In the genomic region with DNA sequence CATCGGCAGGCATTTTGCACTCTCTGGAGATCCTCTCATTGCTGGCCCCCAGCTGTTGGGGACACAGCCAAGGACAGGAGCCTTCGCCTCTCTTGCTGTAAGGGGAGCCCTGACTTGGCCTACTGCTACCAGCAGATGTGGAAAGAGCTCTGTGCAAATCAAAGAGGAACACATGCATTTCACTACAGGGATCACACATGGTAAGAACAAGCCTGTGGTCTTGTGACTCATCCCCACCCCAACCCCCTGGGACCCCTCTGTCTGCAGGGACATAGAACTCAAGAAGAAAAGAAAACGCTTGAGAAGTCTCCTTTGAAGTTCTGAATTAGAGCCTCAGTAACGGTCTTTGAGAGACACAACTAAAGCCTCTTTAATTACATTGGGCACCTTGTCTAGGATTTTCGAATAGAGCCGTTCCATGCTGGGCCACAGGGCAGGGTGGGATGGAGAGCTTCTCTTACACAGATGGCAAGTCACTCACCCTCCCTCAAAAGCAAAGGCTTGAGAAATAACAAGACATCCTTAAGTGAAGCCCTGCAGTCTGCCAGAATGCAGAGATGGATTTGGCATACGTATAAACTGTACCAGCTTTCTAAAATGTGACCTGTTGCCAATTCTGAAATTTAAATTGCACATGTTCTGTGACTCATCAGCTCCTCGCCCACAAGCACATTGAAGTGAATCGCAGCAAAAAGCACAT, we compare ENCODE assay signal across 15 mouse cellular contexts.
DNase-seq lines count a peak whose midpoint lies in the region; ATAC-seq and TF ChIP-seq lines count a peak whose summit lies in the region.
"Had no signal": no experiment of that assay in that cellular context is flagged by ENCODE, and none has a peak within 500 bp of the region (broad histone marks: within the 10 kb centered on the region; RNA-seq: fewer than 3 reads in every experiment).

No protein-coding gene starts in this region.

- intact Hi-C loops in left cerebral cortex, postnatal 4 days (cut with DNase I) = no loop called here

- no peak overlapping the region for H3K4me3 ChIP-seq in forebrain, postnatal 0 days (ENCODE audit: low read depth, low read length)
- H3K4me3 ChIP-seq: liver, embryonic 15.5 days; megakaryocyte, embryonic 14.5 days had no signal

- no peaks in the 10 kb centered on the region for H3K27me3 ChIP-seq in forebrain, postnatal 0 days (ENCODE audit: insufficient read depth, low read length)
- H3K27me3 ChIP-seq: liver, embryonic 15.5 days had no signal

- peaks cover 8% of the 10 kb centered on the region for H3K4me1 ChIP-seq in forebrain, postnatal 0 days (ENCODE audit: insufficient read depth)
- H3K4me1 ChIP-seq: liver, embryonic 15.5 days; megakaryocyte, embryonic 14.5 days had no signal

- peak overlapping the region; percentile 50; the same call in 1 of the 2 replicates for H3K27ac ChIP-seq in forebrain, postnatal 0 days (ENCODE audit: low read depth, low read length)
- H3K27ac ChIP-seq: liver, embryonic 15.5 days had no signal

- H3K9me3 ChIP-seq in forebrain, postnatal 0 days (ENCODE audit: low read length) = no peaks in the 10 kb centered on the region
- H3K9me3 ChIP-seq: liver, embryonic 15.5 days; megakaryocyte, embryonic 14.5 days had no signal

- no peak overlapping the region for H3K9ac ChIP-seq in forebrain, postnatal 0 days
- H3K9ac ChIP-seq: liver, embryonic 15.5 days had no signal

- DNase-seq in left cerebral cortex, adult 11 months (ENCODE audit: low spot score) = peak; percentile 59
- DNase-seq in left cerebral cortex, postnatal 4 days = no peak
- peak; percentile 80 for DNase-seq in forebrain, postnatal 0 days
- peak; percentile 44 to 51 for DNase-seq in layer of hippocampus, postnatal 36 days
- DNase-seq in right cerebral cortex, postnatal 4 days = peak; percentile 19
- no peak for DNase-seq in adrenal gland, adult 18-20 months (ENCODE audit: low spot score in 2 of 2)
- DNase-seq in ovary, postnatal 14 days (ENCODE audit: low spot score) = no peak
- no peak for DNase-seq in neural tube, embryonic 10.5 days (ENCODE audit: extremely low spot score, low spot score)
- DNase-seq: cerebellum, postnatal 14 days; heart, adult 18-20 months; kidney, adult 18-20 months; thymus, adult 18-20 months had no signal

- ATAC-seq in forebrain, postnatal 0 days = peak; percentile 85
- ATAC-seq: CD4-positive, CD25-positive, alpha-beta regulatory T cell, adult 4 months had no signal

- 28% methylated on average over 9 of the region's 9 CpGs for WGBS in forebrain, postnatal 0 days

- no peak overlapping the region for H3K4me2 ChIP-seq in forebrain, postnatal 0 days (ENCODE audit: low read depth)
- H3K4me2 ChIP-seq: liver, embryonic 15.5 days had no signal

- TF ChIP-seq CTCF in forebrain, postnatal 0 days (IDR thresholded peaks at IDR 0.05; ENCODE audit: low read depth) = no peak

- no peaks in the 10 kb centered on the region for H3K36me3 ChIP-seq in forebrain, postnatal 0 days (ENCODE audit: insufficient read depth)
- H3K36me3 ChIP-seq: liver, embryonic 15.5 days had no signal

Comparison
In these comparisons a context has a peak if more than half of its experiments do, and no peak if none do; other contexts are left out.
1. DNase-seq: peak in left cerebral cortex, adult 11 months (single experiment), forebrain, postnatal 0 days (single experiment), layer of hippocampus, postnatal 36 days (2 of 2) and right cerebral cortex, postnatal 4 days (single experiment); none in left cerebral cortex, postnatal 4 days (single experiment), adrenal gland, adult 18-20 months (0 of 2), ovary, postnatal 14 days (single experiment) and neural tube, embryonic 10.5 days (single experiment).